Mouse (Mus musculus): ENCODE data around the gene Csnk1g1.

DNA sequence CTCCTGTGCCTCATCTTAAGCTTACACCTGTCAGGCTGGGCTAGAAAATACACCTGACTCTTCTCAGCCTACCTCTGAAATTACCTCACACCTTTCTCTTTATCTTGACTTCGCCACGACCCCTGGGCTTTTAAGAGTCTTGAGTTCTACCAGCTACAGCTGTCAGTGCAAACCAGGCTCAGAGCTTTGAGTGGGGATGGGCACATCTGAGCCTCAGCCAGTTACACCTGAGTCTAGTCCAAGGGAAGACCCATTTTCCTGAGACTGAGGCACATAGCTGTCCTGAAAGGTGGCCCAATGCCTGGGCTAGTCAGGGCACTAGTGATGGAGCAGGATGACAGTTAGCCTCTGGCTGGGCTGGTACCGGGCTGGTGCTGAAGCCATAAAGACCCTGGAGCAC lies 158.1 kb downstream of the Csnk1g1 start:
- TF ChIP-seq POLR2A (IDR thresholded peaks at IDR 0.05; ENCODE audit: extremely low read depth, insufficient read depth, low read length): no peak
- no peak for TF ChIP-seq CTCF (IDR thresholded peaks at IDR 0.05; ENCODE audit: low read depth, low read length)
